In genomic region chr9:109813424-109813823, GRCm38 (mm10) we compare ENCODE assay signal across 16 mouse cellular contexts. TPM values are rescaled to one million over a fixed set of nuclear protein-coding genes. Genes with fewer than 3 reads are reported as not detected.
DNase-seq lines count a peak whose midpoint lies in the region; ATAC-seq and TF ChIP-seq lines count a peak whose summit lies in the region.
"Had no signal": no experiment of that assay in that cellular context is flagged by ENCODE, and none has a peak within 500 bp of the region (broad histone marks: within the 10 kb centered on the region; RNA-seq: fewer than 3 reads in every experiment).

No protein-coding gene starts in this region.

- H3K4me3 ChIP-seq in kidney, embryonic 14.5 days (ENCODE audit: low read length), result no peak overlapping the region
- H3K4me3 ChIP-seq in midbrain, embryonic 13.5 days (replicated peaks), result no peak overlapping the region
- H3K4me3 ChIP-seq in midbrain, embryonic 11.5 days (ENCODE audit: low read depth, low read length), result no peak overlapping the region
- H3K4me3 ChIP-seq in myocyte, result no peak overlapping the region
- H3K4me3 ChIP-seq: limb, embryonic 10.5 days had no signal

- no peak overlapping the region for H3K4me2 ChIP-seq in kidney, embryonic 14.5 days (replicated peaks; ENCODE audit: low read depth, low read length)
- no peak overlapping the region for H3K4me2 ChIP-seq in midbrain, embryonic 13.5 days (replicated peaks)
- no peak overlapping the region for H3K4me2 ChIP-seq in midbrain, embryonic 11.5 days
- H3K4me2 ChIP-seq in myocyte (ENCODE audit: low read depth), result peak overlapping the region; percentile 8

- 53% methylated on average over 7 of the region's 7 CpGs for WGBS in kidney, embryonic 14.5 days
- 58% methylated on average over 7 of the region's 7 CpGs for WGBS in midbrain, embryonic 13.5 days
- WGBS in midbrain, embryonic 11.5 days, result 58% methylated on average over 7 of the region's 7 CpGs

- H3K27ac ChIP-seq in kidney, embryonic 14.5 days (ENCODE audit: low read depth, low read length), result no peak overlapping the region
- no peak overlapping the region for H3K27ac ChIP-seq in midbrain, embryonic 13.5 days
- no peak overlapping the region for H3K27ac ChIP-seq in midbrain, embryonic 11.5 days (ENCODE audit: low read depth, low read length)
- H3K27ac ChIP-seq: limb, embryonic 10.5 days had no signal

- no peaks in the 10 kb centered on the region for H3K9me3 ChIP-seq in kidney, embryonic 14.5 days (ENCODE audit: control insufficient read depth, low read length)
- no peaks in the 10 kb centered on the region for H3K9me3 ChIP-seq in midbrain, embryonic 13.5 days
- no peaks in the 10 kb centered on the region for H3K9me3 ChIP-seq in midbrain, embryonic 11.5 days (ENCODE audit: control insufficient read depth, low read length)
- H3K9me3 ChIP-seq: limb, embryonic 10.5 days had no signal

- no peaks in the 10 kb centered on the region for H3K36me3 ChIP-seq in kidney, embryonic 14.5 days (ENCODE audit: control insufficient read depth, insufficient read depth, low read length)
- no peaks in the 10 kb centered on the region for H3K36me3 ChIP-seq in midbrain, embryonic 13.5 days
- no peaks in the 10 kb centered on the region for H3K36me3 ChIP-seq in midbrain, embryonic 11.5 days (ENCODE audit: control insufficient read depth, insufficient read depth, low read length)
- H3K36me3 ChIP-seq in myocyte (ENCODE audit: control insufficient read depth, insufficient read depth), result no peaks in the 10 kb centered on the region
- H3K36me3 ChIP-seq: limb, embryonic 10.5 days had no signal

- H3ac ChIP-seq in myocyte (ENCODE audit: control insufficient read depth, insufficient read length), result no peak overlapping the region

- TF ChIP-seq POLR2A in myocyte (IDR thresholded peaks at IDR 0.05; ENCODE audit: insufficient read length, low read depth), result no peak

- peaks cover 6% of the 10 kb centered on the region; the same call in 1 of the 2 replicates for H3K4me1 ChIP-seq in kidney, embryonic 14.5 days (ENCODE audit: control insufficient read depth, insufficient read depth, low read length)
- no peaks in the 10 kb centered on the region; the same call in 1 of the 2 replicates for H3K4me1 ChIP-seq in midbrain, embryonic 13.5 days (replicated peaks)
- H3K4me1 ChIP-seq in midbrain, embryonic 11.5 days (ENCODE audit: control insufficient read depth, insufficient read depth, low read length), result no peaks in the 10 kb centered on the region
- H3K4me1 ChIP-seq: limb, embryonic 10.5 days had no signal

- ATAC-seq in kidney, embryonic 14.5 days (ENCODE audit: low FRiP score, low TSS enrichment), result peak; percentile 60; the same call in 1 of the 2 replicates
- peak; percentile 53; the same call in 1 of the 2 replicates for ATAC-seq in midbrain, embryonic 13.5 days
- ATAC-seq in midbrain, embryonic 11.5 days (ENCODE audit: low FRiP score), result no peak
- ATAC-seq: intestine, postnatal 0 days; liver, postnatal 0 days had no signal

- no peaks in the 10 kb centered on the region for H3K79me2 ChIP-seq in myocyte (ENCODE audit: control insufficient read depth, insufficient read depth)

- no peaks in the 10 kb centered on the region for H3K27me3 ChIP-seq in kidney, embryonic 14.5 days (ENCODE audit: control insufficient read depth, insufficient read depth, low read length)
- H3K27me3 ChIP-seq in midbrain, embryonic 13.5 days, result no peaks in the 10 kb centered on the region
- H3K27me3 ChIP-seq in midbrain, embryonic 11.5 days (ENCODE audit: control insufficient read depth, insufficient read depth, low read length), result no peaks in the 10 kb centered on the region
- no peaks in the 10 kb centered on the region for H3K27me3 ChIP-seq in myocyte (ENCODE audit: control insufficient read depth, insufficient read depth, insufficient read length)

- DNase-seq in embryo, embryonic 10 days (ENCODE audit: low spot score), result peak; percentile 15
- no peak for DNase-seq in embryo, embryonic 9.5 days (ENCODE audit: extremely low spot score)
- DNase-seq in kidney, adult 9 months, result no peak
- DNase-seq in midbrain, embryonic 11.5 days (ENCODE audit: low spot score, missing footprints), result no peak
- no peak for DNase-seq in ovary, postnatal 36 days (ENCODE audit: low spot score)
- DNase-seq: adrenal gland, adult 2 months; cerebellum, adult 9-11 months; gastrocnemius, postnatal 10 days; liver, postnatal 0 days; right cerebral cortex, postnatal 14 days had no signal

- no peak overlapping the region for H3K9ac ChIP-seq in kidney, embryonic 14.5 days (ENCODE audit: low read depth, low read length)
- H3K9ac ChIP-seq in midbrain, embryonic 13.5 days (replicated peaks), result no peak overlapping the region
- no peak overlapping the region for H3K9ac ChIP-seq in midbrain, embryonic 11.5 days (ENCODE audit: low read length)
- H3K9ac ChIP-seq: liver, postnatal 0 days had no signal

TF ChIP-seq in myocyte, 11 proteins besides CTCF, POLR2A, EP300 and RAD21:
- TF ChIP-seq MYOG (IDR thresholded peaks at IDR 0.05; ENCODE audit: control insufficient read depth in 1 of 3, insufficient read depth in 1 of 3, insufficient read length in 2 of 3, low read depth in 2 of 3) (no peak), E2F4 (IDR thresholded peaks at IDR 0.05; ENCODE audit: insufficient read depth) (no peak), TCF3 (IDR thresholded peaks at IDR 0.05; ENCODE audit: insufficient read length, low read depth) (no peak), POLR2AphosphoS2 (IDR thresholded peaks at IDR 0.05; ENCODE audit: insufficient read length, low read depth) (no peak), TCF12 (IDR thresholded peaks at IDR 0.05; ENCODE audit: insufficient read depth, poor library complexity, severe bottlenecking) (no peak), CEBPB (IDR thresholded peaks at IDR 0.05; ENCODE audit: insufficient read depth, poor library complexity, severe bottlenecking) (no peak), USF1 (IDR thresholded peaks at IDR 0.05; ENCODE audit: low read depth) (no peak), REST (IDR thresholded peaks at IDR 0.05; ENCODE audit: insufficient read depth, insufficient read length) (no peak), MYOD1 (IDR thresholded peaks at IDR 0.05; ENCODE audit: control insufficient read depth in 1 of 3, insufficient read length in 2 of 3, low read depth in 2 of 3) (no peak), MAX (IDR thresholded peaks at IDR 0.05; ENCODE audit: low read depth) (no peak), SRF (IDR thresholded peaks at IDR 0.05; ENCODE audit: control insufficient read depth, insufficient read length, low read depth) (no peak)

RNA-seq across cellular contexts. Expression of gene Spink8, which starts 1.3 kb away (rescaled TPM):
- polyA plus RNA-seq in kidney, embryonic 14.5 days (2014; fragmentation: Nextera tagmentation; extraction: Ambion mirVana), result 25.1 and 32.7 TPM in 2 replicates
- polyA plus RNA-seq in midbrain, embryonic 13.5 days (2015; fragmentation: Nextera tagmentation; extraction: Ambion mirVana), result 0.27 TPM in 1 of 2 replicates, not detected in the other
- not detected in 2 replicates for polyA plus RNA-seq in midbrain, embryonic 11.5 days (2014; fragmentation: Nextera tagmentation; extraction: Ambion mirVana)
- not detected for polyA plus RNA-seq in myocyte (2012; fragmentation: generic; extraction: Trizol)
- polyA plus RNA-seq: adrenal gland, adult 2 months; limb, embryonic 10.5 days; liver, postnatal 0 days had no signal

RNA-seq across cellular contexts. Expression of gene Nme6, which starts 19.1 kb away (rescaled TPM):
- polyA plus RNA-seq in kidney, embryonic 14.5 days (2014; fragmentation: Nextera tagmentation; extraction: Ambion mirVana), result 88.6 and 102 TPM in 2 replicates
- 69.7 and 71.3 TPM in 2 replicates for polyA plus RNA-seq in midbrain, embryonic 13.5 days (2015; fragmentation: Nextera tagmentation; extraction: Ambion mirVana)
- polyA plus RNA-seq in midbrain, embryonic 11.5 days (2014; fragmentation: Nextera tagmentation; extraction: Ambion mirVana), result 96.6 and 98.4 TPM in 2 replicates
- polyA plus RNA-seq in myocyte (2012; fragmentation: generic; extraction: Trizol), result 32.2 TPM

RNA-seq across cellular contexts. Expression of gene Fbxw27, which starts 23.0 kb away (rescaled TPM):
- polyA plus RNA-seq in kidney, embryonic 14.5 days (2014; fragmentation: Nextera tagmentation; extraction: Ambion mirVana), result 0.43 TPM in 1 of 2 replicates, not detected in the other
- not detected in 2 replicates for polyA plus RNA-seq in midbrain, embryonic 13.5 days (2015; fragmentation: Nextera tagmentation; extraction: Ambion mirVana)
- not detected in 2 replicates for polyA plus RNA-seq in midbrain, embryonic 11.5 days (2014; fragmentation: Nextera tagmentation; extraction: Ambion mirVana)
- not detected for polyA plus RNA-seq in myocyte (2012; fragmentation: generic; extraction: Trizol)
- polyA plus RNA-seq: adrenal gland, adult 2 months; intestine, postnatal 0 days; limb, embryonic 10.5 days; liver, postnatal 0 days; stomach, embryonic 16.5 days had no signal

RNA-seq across cellular contexts. Expression of gene Camp, which starts 36.0 kb away (rescaled TPM):
- polyA plus RNA-seq in kidney, embryonic 14.5 days (2014; fragmentation: Nextera tagmentation; extraction: Ambion mirVana), result 0.27 TPM in 1 of 2 replicates, not detected in the other
- 0.22 and 0.55 TPM in 2 replicates for polyA plus RNA-seq in midbrain, embryonic 13.5 days (2015; fragmentation: Nextera tagmentation; extraction: Ambion mirVana)
- polyA plus RNA-seq in midbrain, embryonic 11.5 days (2014; fragmentation: Nextera tagmentation; extraction: Ambion mirVana), result 0.25 and 0.30 TPM in 2 replicates
- polyA plus RNA-seq in myocyte (2012; fragmentation: generic; extraction: Trizol), result not detected
- polyA plus RNA-seq: adrenal gland, adult 2 months; limb, embryonic 10.5 days had no signal

Comparison
In these comparisons a context has a peak if more than half of its experiments do, and no peak if none do; other contexts are left out.
1. RNA of gene Spink8, which starts 1.3 kb away (polyA plus RNA-seq): 25.1 to 32.7 TPM in kidney, embryonic 14.5 days; 0.27 TPM in midbrain, embryonic 13.5 days, not detected in midbrain, embryonic 11.5 days and not detected in myocyte (single experiment); every median in the first group is over 10 times any median in the second.